Mouse (Mus musculus): Measurements from ENCODE around the gene Kif3c. TPM values are rescaled to one million over a fixed set of nuclear protein-coding genes. Genes with fewer than 3 reads are reported as not detected.

Gene Kif3c
- 10.2 and 12.2 TPM in 2 replicates for polyA plus RNA-seq (2014; fragmentation: Nextera tagmentation; extraction: Ambion mirVana)

GRCm38 (mm10) chr12:3364508-3365448 is at the start of gene Kif3c:
TSS of gene Kif3c (plus strand) at chr12:3365132.
- H3K4me2 ChIP-seq (replicated peaks; ENCODE audit: low read depth, low read length): peak within 1 kb of the TSS; percentile 88
- peak within 1 kb of the TSS; percentile 81 for H3K4me3 ChIP-seq (ENCODE audit: low read depth, low read length)
- WGBS: 7% methylated on average over 48 of the region's 48 CpGs
- peak within 1 kb of the TSS; percentile 76; the same call in 1 of the 2 replicates for H3K27ac ChIP-seq (ENCODE audit: low read length)
- H3K27me3 ChIP-seq (ENCODE audit: control insufficient read depth, insufficient read depth, low read length): no peaks in the 10 kb centered on the region
- peak within 1 kb of the TSS; percentile 62 for H3K9ac ChIP-seq (replicated peaks; ENCODE audit: low read depth, low read length)
- peaks cover 15% of the 10 kb centered on the region for H3K4me1 ChIP-seq (ENCODE audit: control insufficient read depth, insufficient read depth, low read length)
- no peaks in the 10 kb centered on the region for H3K36me3 ChIP-seq (ENCODE audit: control insufficient read depth, insufficient read depth, low read length)
- ATAC-seq (ENCODE audit: insufficient number of reproducible peaks, insufficient read depth, low FRiP score, low read depth): peak; percentile 86
- peaks cover 5% of the 10 kb centered on the region; the same call in 1 of the 2 replicates for H3K9me3 ChIP-seq (ENCODE audit: control insufficient read depth, low read depth, low read length)

GRCm38 (mm10) chr12:3316083-3316482 is 48.8 kb upstream of the Kif3c start:
- Histone ChIP-seq H3K4me1 (ENCODE audit: control insufficient read depth, insufficient read depth, low read length) (no peaks in the 10 kb centered on the region), H3K36me3 (ENCODE audit: control insufficient read depth, insufficient read depth, low read length) (no peaks in the 10 kb centered on the region), H3K4me3 (ENCODE audit: low read depth, low read length) (no peak overlapping the region), H3K9ac (replicated peaks; ENCODE audit: low read depth, low read length) (no peak overlapping the region), H3K27ac (ENCODE audit: low read length) (no peak overlapping the region), H3K27me3 (ENCODE audit: control insufficient read depth, insufficient read depth, low read length) (no peaks in the 10 kb centered on the region), H3K4me2 (replicated peaks; ENCODE audit: low read depth, low read length) (no peak overlapping the region), H3K9me3 (ENCODE audit: control insufficient read depth, low read depth, low read length) (no peaks in the 10 kb centered on the region)
- no peak for ATAC-seq (ENCODE audit: insufficient number of reproducible peaks, insufficient read depth, low FRiP score, low read depth)
- WGBS: 22% methylated on average over 2 of the region's 2 CpGs

GRCm38 (mm10) chr12:3316937-3317336 is 48.0 kb upstream of the Kif3c start:
- Histone ChIP-seq H3K4me2 (replicated peaks; ENCODE audit: low read depth, low read length) (no peak overlapping the region), H3K9me3 (ENCODE audit: control insufficient read depth, low read depth, low read length) (no peaks in the 10 kb centered on the region), H3K27me3 (ENCODE audit: control insufficient read depth, insufficient read depth, low read length) (no peaks in the 10 kb centered on the region), H3K4me3 (ENCODE audit: low read depth, low read length) (no peak overlapping the region), H3K9ac (replicated peaks; ENCODE audit: low read depth, low read length) (no peak overlapping the region), H3K4me1 (ENCODE audit: control insufficient read depth, insufficient read depth, low read length) (no peaks in the 10 kb centered on the region), H3K36me3 (ENCODE audit: control insufficient read depth, insufficient read depth, low read length) (no peaks in the 10 kb centered on the region), H3K27ac (ENCODE audit: low read length) (no peak overlapping the region)
- 32% methylated on average over 3 of the region's 3 CpGs for WGBS
- no peak for ATAC-seq (ENCODE audit: insufficient number of reproducible peaks, insufficient read depth, low FRiP score, low read depth)

GRCm38 (mm10) chr12:3319377-3319776 is 45.6 kb upstream of the Kif3c start:
- Histone ChIP-seq H3K27ac (ENCODE audit: low read length) (no peak overlapping the region), H3K9ac (replicated peaks; ENCODE audit: low read depth, low read length) (no peak overlapping the region), H3K27me3 (ENCODE audit: control insufficient read depth, insufficient read depth, low read length) (no peaks in the 10 kb centered on the region), H3K4me2 (replicated peaks; ENCODE audit: low read depth, low read length) (no peak overlapping the region), H3K9me3 (ENCODE audit: control insufficient read depth, low read depth, low read length) (no peaks in the 10 kb centered on the region), H3K4me1 (ENCODE audit: control insufficient read depth, insufficient read depth, low read length) (no peaks in the 10 kb centered on the region), H3K4me3 (ENCODE audit: low read depth, low read length) (no peak overlapping the region), H3K36me3 (ENCODE audit: control insufficient read depth, insufficient read depth, low read length) (no peaks in the 10 kb centered on the region)
- no peak for ATAC-seq (ENCODE audit: insufficient number of reproducible peaks, insufficient read depth, low FRiP score, low read depth)
- 70% methylated on average over 4 of the region's 4 CpGs for WGBS

GRCm38 (mm10) chr12:3323241-3323640 is 41.7 kb upstream of the Kif3c start:
- 68% methylated on average over 6 of the region's 6 CpGs for whole genome bisulfite sequencing
- no peak for ATAC-seq (ENCODE audit: insufficient number of reproducible peaks, insufficient read depth, low FRiP score, low read depth)
- no peak overlapping the region for H3K27ac ChIP-seq (ENCODE audit: low read length)

GRCm38 (mm10) chr12:3325232-3325631 is 39.7 kb upstream of the Kif3c start:
- H3K9ac ChIP-seq (replicated peaks; ENCODE audit: low read depth, low read length): no peak overlapping the region
- no peaks in the 10 kb centered on the region for H3K4me1 ChIP-seq (ENCODE audit: control insufficient read depth, insufficient read depth, low read length)
- H3K27me3 ChIP-seq (ENCODE audit: control insufficient read depth, insufficient read depth, low read length): no peaks in the 10 kb centered on the region
- H3K9me3 ChIP-seq (ENCODE audit: control insufficient read depth, low read depth, low read length): no peaks in the 10 kb centered on the region
- no peak overlapping the region for H3K4me2 ChIP-seq (replicated peaks; ENCODE audit: low read depth, low read length)
- WGBS: 84% methylated on average over 2 of the region's 2 CpGs
- no peaks in the 10 kb centered on the region for H3K36me3 ChIP-seq (ENCODE audit: control insufficient read depth, insufficient read depth, low read length)
- ATAC-seq (ENCODE audit: insufficient number of reproducible peaks, insufficient read depth, low FRiP score, low read depth): no peak
- no peak overlapping the region for H3K27ac ChIP-seq (ENCODE audit: low read length)
- no peak overlapping the region for H3K4me3 ChIP-seq (ENCODE audit: low read depth, low read length)

More at GRCm38 (mm10) chr12:3323241-3323640, 41.7 kb upstream of the Kif3c start:
- no peaks in the 10 kb centered on the region for H3K9me3 ChIP-seq (ENCODE audit: control insufficient read depth, low read depth, low read length)
- H3K4me3 ChIP-seq (ENCODE audit: low read depth, low read length): no peak overlapping the region
- H3K4me2 ChIP-seq (replicated peaks; ENCODE audit: low read depth, low read length): no peak overlapping the region
- H3K9ac ChIP-seq (replicated peaks; ENCODE audit: low read depth, low read length): no peak overlapping the region
- no peaks in the 10 kb centered on the region for H3K36me3 ChIP-seq (ENCODE audit: control insufficient read depth, insufficient read depth, low read length)
- H3K4me1 ChIP-seq (ENCODE audit: control insufficient read depth, insufficient read depth, low read length): no peaks in the 10 kb centered on the region
- H3K27me3 ChIP-seq (ENCODE audit: control insufficient read depth, insufficient read depth, low read length): no peaks in the 10 kb centered on the region

- H3K27ac ChIP-seq (ENCODE audit: low read length): no peak overlapping the region
Measured at GRCm38 (mm10) chr12:3329677-3330076, 35.3 kb upstream of the Kif3c start.

GRCm38 (mm10) chr12:3338931-3339330 is 26.0 kb upstream of the Kif3c start:
- no peaks in the 10 kb centered on the region for H3K27me3 ChIP-seq (ENCODE audit: control insufficient read depth, insufficient read depth, low read length)
- no peaks in the 10 kb centered on the region for H3K4me1 ChIP-seq (ENCODE audit: control insufficient read depth, insufficient read depth, low read length)
- 74% methylated on average over 1 of the region's 1 CpGs for WGBS
- no peaks in the 10 kb centered on the region for H3K36me3 ChIP-seq (ENCODE audit: control insufficient read depth, insufficient read depth, low read length)
- H3K27ac ChIP-seq (ENCODE audit: low read length): no peak overlapping the region
- H3K4me2 ChIP-seq (replicated peaks; ENCODE audit: low read depth, low read length): no peak overlapping the region
- ATAC-seq (ENCODE audit: insufficient number of reproducible peaks, insufficient read depth, low FRiP score, low read depth): no peak
- no peak overlapping the region for H3K9ac ChIP-seq (replicated peaks; ENCODE audit: low read depth, low read length)
- H3K4me3 ChIP-seq (ENCODE audit: low read depth, low read length): no peak overlapping the region
- H3K9me3 ChIP-seq (ENCODE audit: control insufficient read depth, low read depth, low read length): no peaks in the 10 kb centered on the region

More at GRCm38 (mm10) chr12:3329677-3330076, 35.3 kb upstream of the Kif3c start:
- WGBS: 70% methylated on average over 4 of the region's 4 CpGs
- H3K36me3 ChIP-seq (ENCODE audit: control insufficient read depth, insufficient read depth, low read length): no peaks in the 10 kb centered on the region
- H3K4me2 ChIP-seq (replicated peaks; ENCODE audit: low read depth, low read length): no peak overlapping the region
- no peak overlapping the region for H3K4me3 ChIP-seq (ENCODE audit: low read depth, low read length)
- no peaks in the 10 kb centered on the region for H3K27me3 ChIP-seq (ENCODE audit: control insufficient read depth, insufficient read depth, low read length)
- no peak for ATAC-seq (ENCODE audit: insufficient number of reproducible peaks, insufficient read depth, low FRiP score, low read depth)
- H3K9ac ChIP-seq (replicated peaks; ENCODE audit: low read depth, low read length): no peak overlapping the region
- no peaks in the 10 kb centered on the region for H3K4me1 ChIP-seq (ENCODE audit: control insufficient read depth, insufficient read depth, low read length)
- no peaks in the 10 kb centered on the region for H3K9me3 ChIP-seq (ENCODE audit: control insufficient read depth, low read depth, low read length)
